In genomic region chr12:73402851-73403665, GRCm38 (mm10) we compare ENCODE assay signal across 16 mouse cellular contexts.
DNase-seq lines count a peak whose midpoint lies in the region; ATAC-seq lines count a peak whose summit lies in the region.
"Had no signal": no experiment of that assay in that cellular context is flagged by ENCODE, and none has a peak within 500 bp of the region (broad histone marks: within the 10 kb centered on the region; RNA-seq: fewer than 3 reads in every experiment).

No protein-coding gene starts in this region.

- no peaks in the 10 kb centered on the region for H3K9me3 ChIP-seq in heart, embryonic 16.5 days (replicated peaks; ENCODE audit: control insufficient read depth, low read length)
- H3K9me3 ChIP-seq in midbrain, embryonic 13.5 days, result no peaks in the 10 kb centered on the region
- no peaks in the 10 kb centered on the region for H3K9me3 ChIP-seq in forebrain, embryonic 14.5 days (replicated peaks; ENCODE audit: control insufficient read depth, low read length)
- H3K9me3 ChIP-seq: embryonic facial prominence, embryonic 12.5 days; forebrain, embryonic 13.5 days; neural tube, embryonic 12.5 days had no signal

- H3K27ac ChIP-seq in heart, embryonic 16.5 days (ENCODE audit: low read length), result peak overlapping the region; percentile 98
- no peak overlapping the region for H3K27ac ChIP-seq in midbrain, embryonic 13.5 days
- no peak overlapping the region for H3K27ac ChIP-seq in forebrain, embryonic 14.5 days (ENCODE audit: low read depth, low read length)
- H3K27ac ChIP-seq: embryonic facial prominence, embryonic 12.5 days; forebrain, embryonic 13.5 days; hindbrain, postnatal 0 days; neural tube, embryonic 12.5 days had no signal

- no peaks in the 10 kb centered on the region for H3K27me3 ChIP-seq in heart, embryonic 16.5 days (ENCODE audit: control insufficient read depth, insufficient read depth, low read length)
- no peaks in the 10 kb centered on the region for H3K27me3 ChIP-seq in midbrain, embryonic 13.5 days
- no peaks in the 10 kb centered on the region for H3K27me3 ChIP-seq in forebrain, embryonic 14.5 days (replicated peaks; ENCODE audit: control insufficient read depth, insufficient read depth, low read length)
- H3K27me3 ChIP-seq: forebrain, embryonic 13.5 days; neural tube, embryonic 12.5 days had no signal

- H3K4me3 ChIP-seq in heart, embryonic 16.5 days (ENCODE audit: low read length), result no peak overlapping the region
- H3K4me3 ChIP-seq in midbrain, embryonic 13.5 days (replicated peaks), result no peak overlapping the region
- H3K4me3 ChIP-seq in forebrain, embryonic 14.5 days (ENCODE audit: low read depth, low read length), result no peak overlapping the region
- H3K4me3 ChIP-seq: embryonic facial prominence, embryonic 12.5 days; forebrain, embryonic 13.5 days; neural tube, embryonic 12.5 days had no signal

- WGBS in heart, embryonic 16.5 days, result 46% methylated on average over 11 of the region's 11 CpGs
- WGBS in midbrain, embryonic 13.5 days, result 89% methylated on average over 11 of the region's 11 CpGs
- WGBS in forebrain, embryonic 14.5 days, result 92% methylated on average over 11 of the region's 11 CpGs

- peak; percentile 29 for DNase-seq in testis, postnatal 10 days (ENCODE audit: low spot score)
- no peak for DNase-seq in testis, postnatal 14 days (ENCODE audit: low spot score)
- DNase-seq in gastrocnemius, postnatal 4 days (ENCODE audit: low spot score in 2 of 2), result peak; percentile 14 to 15
- DNase-seq in skeletal muscle tissue, adult 2 months (ENCODE audit: low read depth, low spot score), result peak; percentile 90
- no peak for DNase-seq in forebrain, embryonic 14.5 days (ENCODE audit: low spot score)
- DNase-seq: cerebellum, adult 9-11 months; liver; retina, postnatal 1 day had no signal

- peak overlapping the region; percentile 64 for H3K9ac ChIP-seq in heart, embryonic 16.5 days (ENCODE audit: low read length)
- H3K9ac ChIP-seq in midbrain, embryonic 13.5 days (replicated peaks), result no peak overlapping the region
- H3K9ac ChIP-seq in forebrain, embryonic 14.5 days (ENCODE audit: low read length), result no peak overlapping the region
- H3K9ac ChIP-seq: embryonic facial prominence, embryonic 12.5 days; forebrain, embryonic 13.5 days; neural tube, embryonic 12.5 days had no signal

- H3K4me1 ChIP-seq in heart, embryonic 16.5 days (ENCODE audit: control insufficient read depth, insufficient read depth, low read length), result peaks cover 34% of the 10 kb centered on the region
- H3K4me1 ChIP-seq in midbrain, embryonic 13.5 days (replicated peaks), result peaks cover 5% of the 10 kb centered on the region; the same call in 1 of the 2 replicates
- no peaks in the 10 kb centered on the region for H3K4me1 ChIP-seq in forebrain, embryonic 14.5 days (ENCODE audit: control insufficient read depth, insufficient read depth, low read length)

- H3K36me3 ChIP-seq in heart, embryonic 16.5 days (ENCODE audit: control insufficient read depth, insufficient read depth), result no peaks in the 10 kb centered on the region
- H3K36me3 ChIP-seq in midbrain, embryonic 13.5 days, result no peaks in the 10 kb centered on the region
- no peaks in the 10 kb centered on the region for H3K36me3 ChIP-seq in forebrain, embryonic 14.5 days (ENCODE audit: control insufficient read depth, insufficient read depth, low read length)
- H3K36me3 ChIP-seq: embryonic facial prominence, embryonic 12.5 days; neural tube, embryonic 12.5 days had no signal

- ATAC-seq in heart, embryonic 16.5 days (replicated peaks; ENCODE audit: extremely low read depth, insufficient read depth, low FRiP score), result peak; percentile 90
- no peak for ATAC-seq in midbrain, embryonic 13.5 days
- ATAC-seq in forebrain, embryonic 14.5 days, result no peak
- ATAC-seq: CD4-positive, CD25-positive, alpha-beta regulatory T cell, adult 4 months; forebrain, embryonic 13.5 days; hindbrain, postnatal 0 days; lung, postnatal 0 days had no signal

- H3K4me2 ChIP-seq in heart, embryonic 16.5 days (ENCODE audit: low read depth, low read length), result peak overlapping the region; percentile 42
- no peak overlapping the region for H3K4me2 ChIP-seq in midbrain, embryonic 13.5 days (replicated peaks)
- no peak overlapping the region for H3K4me2 ChIP-seq in forebrain, embryonic 14.5 days (ENCODE audit: low read length)
- H3K4me2 ChIP-seq: embryonic facial prominence, embryonic 12.5 days; forebrain, embryonic 13.5 days; neural tube, embryonic 12.5 days had no signal

Comparison
In these comparisons a context has a peak if more than half of its experiments do, and no peak if none do; other contexts are left out.
1. DNase-seq: peak in testis, postnatal 10 days (single experiment), gastrocnemius, postnatal 4 days (2 of 2) and skeletal muscle tissue, adult 2 months (single experiment); none in testis, postnatal 14 days (single experiment) and forebrain, embryonic 14.5 days (single experiment).